Mouse (Mus musculus): ENCODE data around the gene Arhgap11a. TPM values are rescaled to one million over a fixed set of nuclear protein-coding genes. Genes with fewer than 3 reads are reported as not detected.

Gene Arhgap11a
- polyA plus RNA-seq, 1 experiment = 3.6 TPM

- peaks cover 2% of the 10 kb centered on the region for H3K27me3 ChIP-seq (replicated peaks)
- no peaks in the 10 kb centered on the region for H3K9me3 ChIP-seq
- peaks cover 5% of the 10 kb centered on the region; the same call in 1 of the 2 replicates for H3K4me1 ChIP-seq
- no peak for TF ChIP-seq FLI1 (IDR thresholded peaks at IDR 0.05; ENCODE audit: low read length)
- TF ChIP-seq GATA1 (IDR thresholded peaks at IDR 0.05; ENCODE audit: borderline replicate concordance, low read length) = no peak
- H3K4me3 ChIP-seq (replicated peaks) = no peak overlapping the region
- H3K36me3 ChIP-seq (replicated peaks; ENCODE audit: low read length) = no peaks in the 10 kb centered on the region
These were observed 59.6 kb downstream of the Arhgap11a start for GRCm38 (mm10) chr2:113788821-113789387.

DNA sequence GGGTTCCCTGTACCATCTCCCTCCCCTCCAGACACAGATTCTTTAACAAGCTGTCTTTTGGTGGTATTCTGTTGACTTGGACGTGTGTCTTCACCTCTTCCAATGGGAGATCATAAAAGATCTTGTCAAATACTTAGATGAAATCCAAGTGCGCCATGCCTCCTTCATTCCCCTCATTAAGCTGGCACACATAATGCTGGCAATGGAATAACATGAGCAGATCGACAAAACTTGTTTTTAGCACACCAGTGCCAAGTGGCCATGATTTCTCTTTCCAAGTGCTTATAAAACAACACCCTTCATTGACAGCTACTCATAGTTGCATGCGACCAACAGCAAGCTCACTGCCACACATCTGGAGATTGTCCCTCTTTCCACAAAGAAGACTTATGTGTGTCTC, 60.6 kb downstream of the Arhgap11a start:
- no peaks in the 10 kb centered on the region for H3K36me3 ChIP-seq (replicated peaks; ENCODE audit: low read length)
- H3K9me3 ChIP-seq = no peaks in the 10 kb centered on the region
- H3K4me1 ChIP-seq = peaks cover 5% of the 10 kb centered on the region; the same call in 1 of the 2 replicates
- peaks cover 2% of the 10 kb centered on the region for H3K27me3 ChIP-seq (replicated peaks)
- TF ChIP-seq FLI1 (IDR thresholded peaks at IDR 0.05; ENCODE audit: low read length) (no peak), GATA1 (IDR thresholded peaks at IDR 0.05; ENCODE audit: borderline replicate concordance, low read length) (no peak)
- H3K4me3 ChIP-seq (replicated peaks) = no peak overlapping the region

DNA sequence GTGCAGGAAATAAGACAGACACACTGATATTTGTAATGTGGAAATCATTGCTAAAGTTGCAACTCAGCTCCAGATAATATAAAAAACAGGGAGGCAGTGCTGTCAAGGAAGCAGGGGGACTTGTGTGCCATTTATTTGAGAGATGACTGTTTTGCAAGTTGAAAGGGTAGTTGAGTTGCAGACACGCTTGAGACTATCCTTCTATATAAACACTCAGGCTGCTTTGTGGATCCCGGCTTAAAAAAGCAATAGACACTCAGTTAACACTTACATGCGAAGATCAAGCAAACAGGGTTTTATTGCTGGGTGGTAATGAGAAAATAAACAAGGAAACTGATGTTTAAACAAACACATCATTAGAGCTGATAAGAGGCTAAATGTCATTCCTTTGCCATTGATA, 63.6 kb downstream of the Arhgap11a start:
- Histone ChIP-seq H3K36me3 (replicated peaks; ENCODE audit: low read length) (no peaks in the 10 kb centered on the region), H3K4me3 (replicated peaks) (no peak overlapping the region), H3K9me3 (no peaks in the 10 kb centered on the region), H3K27me3 (replicated peaks) (peaks cover 2% of the 10 kb centered on the region), H3K4me1 (no peaks in the 10 kb centered on the region)
- no peak for TF ChIP-seq GATA1 (IDR thresholded peaks at IDR 0.05; ENCODE audit: borderline replicate concordance, low read length)
- no peak for TF ChIP-seq FLI1 (IDR thresholded peaks at IDR 0.05; ENCODE audit: low read length)

DNA sequence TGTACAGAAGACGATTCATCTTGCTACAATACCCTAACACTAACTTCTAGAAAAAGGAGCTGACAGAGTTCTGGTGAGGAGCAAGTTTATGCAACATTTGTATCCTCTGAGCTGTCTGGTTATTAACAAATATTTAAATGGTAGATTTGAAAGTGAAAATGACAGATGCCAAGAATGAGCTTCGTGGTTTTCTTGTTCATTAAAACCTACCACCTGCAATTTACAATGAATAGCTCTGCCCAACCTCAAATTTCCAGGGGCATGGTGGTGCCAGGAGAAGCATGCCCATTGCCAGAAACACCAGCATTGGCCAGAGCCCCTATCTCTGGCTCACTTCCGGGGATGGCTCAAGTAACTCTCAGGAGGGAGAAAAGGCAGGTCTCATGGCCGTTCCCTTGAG, 66.9 kb downstream of the Arhgap11a start:
- no peak overlapping the region for H3K4me3 ChIP-seq (replicated peaks)
- H3K4me1 ChIP-seq = no peaks in the 10 kb centered on the region
- H3K9me3 ChIP-seq = no peaks in the 10 kb centered on the region
- H3K36me3 ChIP-seq (replicated peaks; ENCODE audit: low read length) = no peaks in the 10 kb centered on the region
- H3K27me3 ChIP-seq (replicated peaks) = no peaks in the 10 kb centered on the region
- no peak for TF ChIP-seq GATA1 (IDR thresholded peaks at IDR 0.05; ENCODE audit: borderline replicate concordance, low read length)
- TF ChIP-seq FLI1 (IDR thresholded peaks at IDR 0.05; ENCODE audit: low read length) = no peak

Other genes starting within 250 kb of the Arhgap11a start
- 0.12 TPM in 1 of 2 replicates, not detected in the other for gene Grem1, start 90.0 kb downstream of the Arhgap11a start, polyA plus RNA-seq (2012; ENCODE audit: insufficient read depth, low replicate concordance)
- gene Scg5, start 19.5 kb downstream of the Arhgap11a start, polyA plus RNA-seq (2012; ENCODE audit: insufficient read depth, low replicate concordance) = not detected in 2 replicates
- gene Gjd2, start 165.0 kb upstream of the Arhgap11a start, polyA plus RNA-seq (2012; ENCODE audit: insufficient read depth, low replicate concordance) = 0.77 TPM in 1 of 2 replicates, not detected in the other
- gene Actc1, start 204.9 kb upstream of the Arhgap11a start, polyA plus RNA-seq (2012; ENCODE audit: insufficient read depth, low replicate concordance) = not detected in 2 replicates

Data from megakaryocyte, embryonic 14.5 days (primary cell).